Mouse (Mus musculus): ENCODE results near the gene B3gnt9. TPM values are rescaled to one million over a fixed set of nuclear protein-coding genes. Genes with fewer than 3 reads are reported as not detected.

Gene B3gnt9
- total and polyA plus RNA-seq, 3 experiments = 0.57 to 4.1 (median 0.66) TPM

GRCm38 (mm10) chr8:105217926-105218522 lies 36.9 kb downstream of the B3gnt9 start:
- dilution Hi-C loops (cut with MboI; ENCODE audit: extremely low pct_ligation_motif_present, extremely low pct_unique_long_range_greater_than_20kb, low sequenced_read_pairs) (no loop called here), in situ Hi-C loops (cut with MboI; ENCODE audit: low pct_ligation_motif_present, low pct_unique_long_range_greater_than_20kb, low sequenced_read_pairs) (no loop called here)
- peak; percentile 60 for DNase-seq (ENCODE audit: extremely low read depth)
- H3K27ac ChIP-seq (ENCODE audit: insufficient read depth, low read depth) = no peak overlapping the region
- H3K9me3 ChIP-seq (replicated peaks; ENCODE audit: low read length) = no peaks in the 10 kb centered on the region
- no peak overlapping the region for H3K9ac ChIP-seq (ENCODE audit: insufficient read depth, low read depth)
- peaks cover 6 to 38% of the 10 kb centered on the region in 2 experiments for H3K36me3 ChIP-seq (replicated peaks in 1 of 2; ENCODE audit: control insufficient read depth in 1 of 2, insufficient read depth in 1 of 2, low read length in 1 of 2)
- TF ChIP-seq ZNF384 (IDR thresholded peaks at IDR 0.05; ENCODE audit: low read depth, low read length) (peak; percentile 84), RAD21 (IDR thresholded peaks at IDR 0.05; ENCODE audit: low read depth, low read length) (peak; percentile 66), MAFK (IDR thresholded peaks at IDR 0.05; ENCODE audit: insufficient replicate concordance, low read length) (no peak), EP300 (IDR thresholded peaks at IDR 0.05; ENCODE audit: low read length) (no peak), CTCF (conservative IDR thresholded peaks at IDR 0.05 in 1 of 2, IDR thresholded peaks at IDR 0.05 in 1 of 2; ENCODE audit: low read depth in 2 of 2, low read length in 2 of 2) (peak; percentile 45 to 77; a peak in 3 of 4 replicates), ZC3H11A (IDR thresholded peaks at IDR 0.05; ENCODE audit: low read depth, low read length) (peak; percentile 20; the same call in 1 of the 2 replicates), JUN (IDR thresholded peaks at IDR 0.05; ENCODE audit: insufficient read depth, low read depth, low read length) (no peak), SMC3 (IDR thresholded peaks at IDR 0.05; ENCODE audit: low read depth, low read length) (peak; percentile 64), POLR2A (IDR thresholded peaks at IDR 0.05; ENCODE audit: low read depth, low read length) (no peak)
- H3K27me3 ChIP-seq (replicated peaks) = no peaks in the 10 kb centered on the region
- H3K4me3 ChIP-seq (replicated peaks in 1 of 3; ENCODE audit: low read depth in 2 of 3, low read length in 2 of 3, poor library complexity in 1 of 3) = no peak overlapping the region
- no peak overlapping the region for H3K4me2 ChIP-seq (ENCODE audit: insufficient read depth, low read depth, poor library complexity, severe bottlenecking)
- no peaks in the 10 kb centered on the region for H3K79me2 ChIP-seq (replicated peaks; ENCODE audit: control insufficient read depth, extremely low read depth, insufficient read depth, poor library complexity, severe bottlenecking)
- H3K4me1 ChIP-seq (ENCODE audit: control insufficient read depth in 1 of 2, insufficient read depth in 2 of 2) = no peaks in the 10 kb centered on the region

- dilution Hi-C loops (cut with MboI; ENCODE audit: extremely low pct_ligation_motif_present, extremely low pct_unique_long_range_greater_than_20kb, low sequenced_read_pairs) = no loop called here
- Histone ChIP-seq H3K9ac (ENCODE audit: insufficient read depth, low read depth) (no peak overlapping the region), H3K36me3 (replicated peaks in 1 of 2; ENCODE audit: control insufficient read depth in 1 of 2, insufficient read depth in 1 of 2, low read length in 1 of 2) (peaks cover 9 to 57% of the 10 kb centered on the region in 2 experiments), H3K79me2 (replicated peaks; ENCODE audit: control insufficient read depth, extremely low read depth, insufficient read depth, poor library complexity, severe bottlenecking) (no peaks in the 10 kb centered on the region), H3K4me2 (ENCODE audit: insufficient read depth, low read depth, poor library complexity, severe bottlenecking) (no peak overlapping the region), H3K27ac (ENCODE audit: insufficient read depth, low read depth) (no peak overlapping the region), H3K4me1 (ENCODE audit: control insufficient read depth in 1 of 2, insufficient read depth in 2 of 2) (no peaks in the 10 kb centered on the region), H3K27me3 (replicated peaks) (no peaks in the 10 kb centered on the region), H3K4me3 (replicated peaks in 1 of 3; ENCODE audit: low read depth in 2 of 3, low read length in 2 of 3, poor library complexity in 1 of 3) (no peak overlapping the region), H3K9me3 (replicated peaks; ENCODE audit: low read length) (no peaks in the 10 kb centered on the region)
- in situ Hi-C loops (cut with MboI; ENCODE audit: low pct_ligation_motif_present, low pct_unique_long_range_greater_than_20kb, low sequenced_read_pairs) = no loop called here
- TF ChIP-seq E2F4 (IDR thresholded peaks at IDR 0.05; ENCODE audit: insufficient replicate concordance, low read depth, low read length) (no peak), CTCF (conservative IDR thresholded peaks at IDR 0.05 in 1 of 2, IDR thresholded peaks at IDR 0.05 in 1 of 2; ENCODE audit: low read depth in 2 of 2, low read length in 2 of 2) (peak in 1 of 2 experiments; percentile 44; a peak in 2 of 4 replicates), IRF4 (IDR thresholded peaks at IDR 0.05; ENCODE audit: low read depth, low read length) (no peak)
- no peak for DNase-seq (ENCODE audit: extremely low read depth)
Observed at GRCm38 (mm10) chr8:105214104-105214503, 40.8 kb downstream of the B3gnt9 start.
